Mouse (Mus musculus) CD4-positive, CD25-positive, alpha-beta regulatory T cell, adult 4 months (primary cell): ENCODE measurements around the gene Wdr54. TPM values are rescaled to one million over a fixed set of nuclear protein-coding genes. Genes with fewer than 3 reads are reported as not detected.
A peak's percentile ranks its signal among the peaks of the same experiment; 100 is the strongest.

Experiments used
- ATAC-seq: one replicate; pipeline ENCODE4 v1.8.0; 2017
- polyA plus RNA-seq, 2 experiments: library from polyadenylated mRNA; unstranded; fragments of 100-300 nt; shearing (Covaris generic); gene quantifications; one replicate each; pipeline ENCODE4 v1.2.1; 2017

Wdr54 gene
- polyA plus RNA-seq, 2 experiments from 2014 or later: 2.1 TPM; not detected in 1

DNA sequence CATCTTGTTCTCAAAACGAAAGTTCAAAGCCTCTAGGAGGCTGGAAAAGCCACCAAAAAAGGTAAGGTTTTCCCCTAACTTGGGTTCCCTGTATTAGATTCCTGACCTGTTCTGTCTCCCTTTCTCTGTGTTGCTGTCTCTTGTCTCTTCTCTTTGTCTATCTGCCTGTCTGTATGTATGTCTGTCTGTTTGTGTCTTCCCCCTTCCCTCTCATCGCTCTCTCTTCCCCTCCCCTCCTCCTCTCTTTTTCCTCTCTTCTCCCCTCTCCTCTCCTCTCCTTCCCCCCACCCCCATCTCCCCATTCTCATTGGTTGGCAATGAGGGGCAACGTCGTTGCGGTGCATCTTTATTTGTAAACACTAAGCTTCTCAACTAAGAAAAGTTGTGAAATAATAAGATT, 30.9 kb downstream of the Wdr54 start, which contains the start of gene Ino80b:
TSS of gene Ino80b (minus strand) at position 101 of the 400 bp plus-strand sequence.
- no peak for ATAC-seq

DNA sequence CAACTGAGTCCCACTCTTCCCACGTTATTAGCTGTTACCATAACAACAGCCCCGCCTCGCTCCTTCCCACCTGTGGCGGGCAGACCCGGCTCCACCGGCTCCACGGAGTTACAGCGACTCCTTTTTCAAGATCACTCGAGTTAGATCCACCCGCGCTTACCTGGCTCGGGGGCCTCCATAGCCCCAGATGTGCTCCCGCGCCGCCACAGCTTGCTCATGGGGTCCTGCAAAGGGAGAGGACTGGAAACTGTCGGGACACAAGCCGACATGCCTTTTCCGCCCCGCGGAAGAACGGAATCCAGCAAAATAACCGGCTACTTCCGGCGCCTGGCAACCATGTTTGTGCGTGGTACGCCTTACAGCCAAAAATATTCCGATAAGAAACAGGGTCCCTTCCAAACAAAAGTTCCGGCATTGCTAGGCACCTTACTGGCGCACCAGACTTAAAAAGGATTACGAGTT, 31.3 kb downstream of the Wdr54 start:
- peak; percentile 37 for ATAC-seq

DNA sequence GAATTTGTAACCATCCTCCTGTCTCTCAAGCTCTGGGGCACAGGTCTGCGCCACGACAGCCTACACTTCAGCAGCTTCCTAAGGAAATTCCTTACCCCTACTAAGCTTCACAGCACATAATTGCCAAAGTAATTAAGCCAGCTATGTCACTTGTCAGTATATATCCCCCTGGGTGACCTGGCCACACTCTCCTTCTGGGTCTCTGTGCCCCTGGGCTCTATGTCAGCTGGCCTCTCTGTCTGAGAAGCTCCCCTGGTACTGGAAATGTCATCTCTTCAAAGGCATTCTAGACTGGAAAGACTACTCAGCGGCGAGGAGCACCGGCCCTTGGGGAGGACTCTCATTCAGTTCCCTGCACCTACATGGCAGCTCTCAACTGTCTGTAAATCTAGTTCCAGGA, 33.2 kb downstream of the Wdr54 start:
- ATAC-seq: no peak

DNA sequence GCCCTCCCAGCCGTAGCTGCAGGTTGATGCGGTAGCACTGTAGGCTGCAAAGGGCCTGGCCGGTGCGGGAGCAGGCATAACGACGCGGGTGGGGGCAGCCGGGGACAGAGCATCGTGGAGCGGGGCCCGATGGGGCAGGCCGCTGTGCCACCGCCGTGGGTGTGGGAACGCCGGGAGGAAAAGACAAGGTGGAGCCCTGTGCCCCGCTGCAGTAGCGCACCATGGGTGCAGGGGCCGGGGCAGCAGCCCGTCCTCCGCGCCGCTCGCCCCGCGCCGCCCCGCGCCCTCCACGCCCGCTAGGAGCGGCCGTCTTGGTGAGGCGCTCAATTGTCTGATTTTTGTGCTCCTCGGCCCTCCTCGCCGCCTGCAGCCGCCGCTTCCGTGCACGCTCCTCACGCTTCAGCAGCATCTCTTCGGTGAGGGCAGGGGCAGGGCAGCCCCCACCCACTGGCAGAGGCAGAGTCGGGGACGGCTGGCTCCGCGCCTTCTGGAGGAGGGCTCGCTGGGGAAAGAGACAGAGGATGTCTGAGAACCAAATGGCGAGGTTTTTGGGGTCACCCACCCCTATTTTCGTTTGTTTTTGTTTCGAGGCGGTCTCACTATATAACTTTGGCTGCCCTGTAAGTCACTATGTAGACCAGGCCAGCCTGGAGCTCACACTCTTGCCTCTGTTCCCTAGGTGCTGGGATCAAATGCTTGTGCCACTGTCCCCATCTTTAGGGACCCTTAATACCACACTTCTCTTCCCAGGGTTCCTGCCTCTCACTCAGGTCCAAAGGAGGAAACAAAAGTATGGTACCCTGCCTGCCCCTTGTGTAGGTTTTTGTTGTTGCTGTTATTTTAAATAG, 34.1 kb downstream of the Wdr54 start:
- peak; percentile 11 for ATAC-seq

DNA sequence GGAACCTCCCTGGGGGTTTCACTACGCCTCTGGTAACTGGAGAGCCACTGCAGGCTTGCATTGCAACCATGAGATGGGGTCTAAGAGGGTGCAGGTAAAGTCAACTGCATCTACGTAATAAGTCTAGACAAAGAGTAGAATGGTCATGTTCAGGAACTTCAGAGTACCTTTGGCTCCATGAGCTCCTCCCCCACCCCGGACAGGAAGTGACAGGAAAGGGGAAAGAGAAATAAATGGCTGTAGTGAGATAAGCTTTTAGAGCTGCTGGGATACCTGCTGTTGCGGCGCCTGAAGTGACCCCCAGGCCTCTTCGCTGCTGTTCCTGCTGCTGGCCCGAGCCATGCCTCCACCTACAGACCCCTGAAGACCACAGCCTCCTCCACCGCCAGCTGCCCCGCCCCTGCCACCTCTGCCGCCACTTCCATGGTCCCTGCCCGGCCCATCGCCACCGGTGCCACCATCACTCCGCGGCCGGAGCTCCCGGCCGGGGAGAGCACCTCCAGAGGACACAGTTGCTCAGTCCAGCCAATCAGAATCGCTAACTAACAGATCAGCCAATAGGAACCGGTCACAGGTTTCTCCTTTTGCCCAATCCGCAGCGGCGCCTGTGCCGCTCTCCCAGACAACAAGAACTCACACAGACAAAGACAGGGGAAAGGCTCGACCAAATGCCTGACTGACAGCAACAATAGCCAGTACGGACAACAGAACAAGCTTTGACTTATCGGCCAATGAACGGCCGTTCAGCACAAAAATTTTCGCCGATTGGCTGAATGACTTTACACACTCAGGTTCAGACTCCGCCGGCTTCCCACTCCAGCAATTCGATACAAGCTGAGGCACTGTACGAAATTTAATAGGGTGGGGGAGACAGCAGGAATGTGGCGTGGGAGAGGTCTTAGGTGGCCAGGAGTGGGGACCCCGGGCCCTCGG, 35.0 kb downstream of the Wdr54 start, which contains the start of gene Wbp1:
TSS of gene Wbp1 (minus strand) at position 630 of the 933 bp plus-strand sequence.
- peak; percentile 93 for ATAC-seq

DNA sequence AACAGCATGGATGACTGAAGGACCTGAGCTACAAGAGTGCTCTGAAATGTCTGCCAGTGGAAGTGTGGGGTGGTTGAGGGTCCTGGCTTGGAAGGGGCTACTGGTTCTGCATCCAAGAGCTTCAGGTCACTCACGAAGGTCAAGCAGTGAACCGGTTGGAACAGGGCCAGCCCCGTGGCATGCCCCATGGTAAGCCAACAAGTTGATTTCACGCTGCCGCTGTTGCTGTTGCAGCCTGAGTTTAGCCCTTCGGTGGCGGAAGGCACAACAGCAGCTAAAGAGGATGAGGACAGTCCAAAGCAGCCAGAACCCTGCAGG, 36.5 kb downstream of the Wdr54 start:
- no peak for ATAC-seq

DNA sequence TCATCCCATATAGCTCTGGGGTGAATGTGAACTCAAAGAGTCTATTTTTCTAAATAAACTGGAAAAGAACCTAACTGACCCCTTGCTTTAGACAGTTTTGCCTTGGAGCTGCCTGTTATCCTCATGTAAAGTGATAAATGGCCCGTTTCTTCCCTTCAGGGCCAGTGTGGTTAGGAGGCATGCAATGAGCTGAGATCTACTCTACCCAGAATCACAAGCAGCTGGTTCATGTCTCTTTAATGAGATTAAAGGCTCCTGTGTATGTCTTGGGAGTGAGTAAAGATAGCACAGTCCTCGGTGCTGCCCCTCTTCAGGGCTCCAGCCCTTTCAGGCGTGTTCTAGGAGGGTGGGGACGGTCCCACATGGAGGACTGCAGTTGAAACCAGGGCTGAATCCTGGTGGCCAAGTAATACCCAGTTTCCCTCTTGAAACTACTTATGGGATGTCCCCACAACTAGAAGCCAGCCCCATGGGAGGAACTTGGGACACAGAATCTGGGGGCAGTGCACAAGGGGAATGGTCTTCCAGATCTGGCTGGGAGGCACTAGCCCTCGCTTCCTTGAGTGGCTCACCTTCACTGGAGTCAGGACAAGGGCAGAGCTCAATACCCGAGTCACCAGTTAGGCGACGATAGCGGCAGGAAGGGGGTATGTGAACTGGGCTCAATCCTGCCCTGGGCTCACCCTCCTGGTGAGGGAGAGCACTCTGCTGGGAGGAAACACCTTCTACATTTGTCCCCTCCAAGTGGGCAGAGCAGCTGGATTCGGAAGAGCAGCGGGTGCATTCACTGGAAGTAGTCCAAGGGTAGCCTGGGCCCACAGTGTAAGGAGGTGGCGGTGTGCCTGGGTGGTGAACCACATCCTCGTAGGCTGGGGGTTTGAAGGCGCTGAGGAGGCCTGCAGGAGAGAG, 37.1 kb downstream of the Wdr54 start:
- no peak for ATAC-seq

DNA sequence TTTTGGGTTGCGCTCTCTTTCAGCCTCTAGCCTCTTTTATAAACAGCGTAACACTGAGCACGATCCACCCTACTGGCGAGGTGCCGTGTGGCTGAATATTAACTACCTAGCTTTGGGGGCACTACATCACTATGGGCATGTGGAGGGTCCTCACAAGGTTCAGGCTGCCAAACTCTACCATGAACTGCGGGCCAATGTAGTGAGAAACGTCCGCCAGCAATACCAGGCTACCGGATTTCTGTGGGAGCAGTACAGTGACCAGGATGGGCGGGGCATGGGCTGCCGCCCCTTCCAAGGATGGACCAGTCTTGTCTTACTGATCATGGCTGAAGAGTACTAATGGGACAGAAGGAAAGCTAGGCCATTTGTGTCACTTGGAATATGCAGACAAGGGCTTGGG, 37.8 kb downstream of the Wdr54 start:
- no peak for ATAC-seq

DNA sequence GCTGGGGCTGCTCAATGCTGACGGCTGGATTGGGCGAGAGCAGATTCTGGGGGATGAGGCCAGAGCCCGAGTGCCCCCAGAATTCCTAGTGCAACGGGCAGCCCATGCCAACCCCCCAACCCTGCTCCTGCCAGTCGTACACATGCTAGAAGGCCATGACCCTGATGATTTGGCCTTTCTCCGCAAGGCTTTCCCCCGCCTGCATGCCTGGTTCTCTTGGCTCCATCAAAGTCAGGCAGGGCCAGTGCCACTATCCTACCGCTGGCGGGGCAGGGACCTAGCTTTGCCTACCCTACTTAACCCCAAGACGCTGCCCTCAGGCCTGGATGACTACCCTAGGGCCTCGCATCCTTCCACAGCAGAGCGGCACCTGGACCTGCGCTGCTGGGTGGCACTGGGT, 38.6 kb downstream of the Wdr54 start:
- no peak for ATAC-seq

DNA sequence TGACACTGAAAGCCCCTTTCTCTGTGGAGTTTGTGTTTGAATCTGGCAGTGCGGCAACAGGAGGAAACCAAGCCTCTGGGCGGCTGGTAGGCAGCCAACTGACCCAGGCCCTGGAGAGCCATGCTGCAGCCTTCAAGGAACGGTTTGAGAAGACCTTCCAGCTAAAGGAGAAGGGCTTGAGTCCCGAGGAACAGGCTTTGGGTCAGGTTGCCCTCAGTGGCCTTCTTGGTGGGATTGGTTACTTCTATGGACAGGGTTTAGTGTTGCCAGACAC, 39.1 kb downstream of the Wdr54 start:
- no peak for ATAC-seq

DNA sequence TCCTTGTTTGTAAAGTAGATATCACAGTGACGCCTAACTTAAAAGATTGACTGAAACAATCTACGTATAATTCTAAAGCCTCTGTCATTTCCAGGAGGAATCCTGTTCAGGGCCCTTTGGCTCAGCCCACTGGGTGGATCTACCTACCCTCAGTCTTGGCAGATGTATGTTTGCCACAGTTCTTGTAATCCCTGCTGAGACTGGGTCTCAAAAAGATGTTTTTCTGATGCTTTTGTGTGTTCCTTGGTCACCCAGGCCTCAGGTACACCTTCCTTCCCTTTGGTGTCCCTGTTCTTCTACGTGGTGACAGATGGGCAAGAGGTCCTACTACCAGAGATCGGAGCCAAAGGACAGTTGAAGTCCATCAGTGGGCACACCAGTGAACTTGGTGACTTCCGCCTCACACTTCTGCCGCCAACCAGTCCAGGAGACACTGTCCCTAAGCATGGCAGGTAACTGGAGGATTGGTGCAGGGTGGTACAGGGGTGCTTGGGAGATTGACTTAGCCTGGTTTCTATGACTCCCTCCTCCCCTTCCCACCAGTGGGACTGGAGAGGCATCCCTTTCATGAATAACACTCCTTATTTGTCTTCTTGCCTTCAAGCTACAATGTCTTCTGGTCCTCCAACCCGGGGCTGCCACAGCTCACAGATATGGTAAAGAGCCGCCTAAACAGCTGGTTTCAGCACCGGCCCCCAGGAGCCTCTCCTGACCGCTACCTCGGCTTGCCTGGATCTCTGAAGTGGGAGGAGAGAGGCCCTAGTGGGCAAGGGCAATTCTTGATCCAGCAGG, 39.6 kb downstream of the Wdr54 start:
- ATAC-seq: no peak

DNA sequence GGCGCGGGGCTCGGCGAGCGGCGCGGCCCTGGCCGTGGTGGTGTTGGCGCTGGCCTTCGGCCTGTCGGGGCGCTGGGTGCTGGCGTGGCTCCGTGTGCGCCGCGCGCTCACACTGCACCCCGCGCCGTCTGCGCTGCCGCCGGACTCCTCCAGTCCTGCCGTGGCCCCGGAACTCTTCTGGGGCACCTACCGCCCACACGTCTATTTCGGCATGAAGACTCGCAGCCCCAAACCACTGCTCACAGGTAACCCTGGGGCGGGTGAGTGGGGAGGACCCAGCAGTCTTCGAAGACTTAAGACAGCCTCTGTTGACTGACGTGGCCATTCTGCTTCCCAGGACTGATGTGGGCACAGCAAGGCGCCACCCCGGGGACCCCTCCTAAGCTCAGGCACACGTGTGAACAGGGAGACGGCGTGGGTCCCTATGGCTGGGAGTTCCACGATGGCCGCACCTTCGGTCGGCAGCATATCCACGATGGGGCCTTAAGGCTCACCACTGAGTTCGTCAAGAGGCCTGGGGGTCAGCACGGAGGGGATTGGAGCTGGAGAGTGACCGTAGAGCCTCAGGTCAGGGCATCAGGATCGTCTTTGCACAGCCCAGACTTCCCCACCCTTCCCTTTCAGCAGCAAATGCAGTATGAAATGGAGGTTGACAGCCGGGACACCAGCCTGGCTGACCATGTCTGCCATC, 40.4 kb downstream of the Wdr54 start:
- ATAC-seq: peak; percentile 65

DNA sequence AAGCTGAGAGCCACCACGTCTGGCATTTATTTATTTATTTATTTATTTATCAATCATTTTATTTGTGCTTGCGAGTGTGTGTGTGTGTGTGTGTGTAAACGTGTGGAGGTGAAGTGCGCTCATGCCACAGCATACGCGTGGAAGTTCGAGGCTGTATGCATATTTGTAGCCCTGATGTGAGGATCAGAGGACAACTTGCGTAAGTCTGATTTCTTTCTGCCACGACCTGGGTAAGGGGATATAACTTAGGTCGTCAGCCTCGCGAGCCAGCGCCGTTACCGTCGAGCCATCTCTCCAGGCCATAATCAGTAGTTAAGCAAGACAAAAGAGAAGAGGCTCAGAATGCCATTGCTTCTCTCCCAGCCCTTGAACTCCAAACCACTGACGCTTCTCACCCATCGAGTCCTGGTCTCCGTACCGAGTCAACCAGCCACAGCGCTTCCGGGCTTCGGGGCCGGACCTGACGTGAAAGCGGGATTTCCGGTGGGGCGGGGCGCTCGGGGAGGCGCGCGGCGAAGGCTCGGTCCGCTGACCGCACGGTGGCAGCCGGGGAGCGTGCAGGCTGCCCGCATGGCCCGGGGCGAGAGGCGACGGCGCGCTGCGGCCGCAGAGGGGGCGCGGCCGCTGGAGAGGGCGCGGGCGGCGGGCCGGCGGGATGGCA, 41.1 kb downstream of the Wdr54 start, which contains the start of gene Mogs:
TSS of gene Mogs (plus strand) at position 486 of the 661 bp plus-strand sequence.
- peak; percentile 92 for ATAC-seq

DNA sequence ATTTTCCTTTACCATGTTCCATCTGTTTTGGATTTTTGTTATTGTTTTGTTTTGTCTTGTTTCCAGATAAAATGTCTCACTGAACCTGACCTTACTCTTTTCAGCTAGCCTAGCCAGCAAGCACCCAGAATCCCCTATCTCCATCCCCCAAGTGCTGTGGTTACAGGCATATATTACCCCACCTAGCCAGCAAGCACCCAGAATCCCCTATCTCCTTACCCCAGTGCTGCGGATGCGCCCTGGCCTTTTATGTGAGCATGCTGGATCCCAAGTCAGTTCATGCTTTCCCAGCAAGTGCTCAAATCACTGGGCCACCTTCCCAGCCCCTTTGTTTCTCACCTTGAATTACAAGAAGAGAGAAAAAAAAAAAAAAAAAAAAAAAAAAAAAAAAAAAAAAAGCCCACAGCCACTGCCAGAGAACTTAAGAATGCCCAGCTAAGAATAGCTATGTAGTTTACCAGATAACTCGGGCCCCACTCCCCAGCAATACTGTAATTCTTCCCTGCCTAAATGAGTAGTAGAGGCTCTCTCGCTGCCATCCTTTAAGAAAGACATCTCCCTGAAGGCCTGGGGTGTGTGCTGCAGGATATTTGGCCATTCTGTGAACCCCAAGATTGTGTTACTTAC, 44.6 kb downstream of the Wdr54 start:
- no peak for ATAC-seq

DNA sequence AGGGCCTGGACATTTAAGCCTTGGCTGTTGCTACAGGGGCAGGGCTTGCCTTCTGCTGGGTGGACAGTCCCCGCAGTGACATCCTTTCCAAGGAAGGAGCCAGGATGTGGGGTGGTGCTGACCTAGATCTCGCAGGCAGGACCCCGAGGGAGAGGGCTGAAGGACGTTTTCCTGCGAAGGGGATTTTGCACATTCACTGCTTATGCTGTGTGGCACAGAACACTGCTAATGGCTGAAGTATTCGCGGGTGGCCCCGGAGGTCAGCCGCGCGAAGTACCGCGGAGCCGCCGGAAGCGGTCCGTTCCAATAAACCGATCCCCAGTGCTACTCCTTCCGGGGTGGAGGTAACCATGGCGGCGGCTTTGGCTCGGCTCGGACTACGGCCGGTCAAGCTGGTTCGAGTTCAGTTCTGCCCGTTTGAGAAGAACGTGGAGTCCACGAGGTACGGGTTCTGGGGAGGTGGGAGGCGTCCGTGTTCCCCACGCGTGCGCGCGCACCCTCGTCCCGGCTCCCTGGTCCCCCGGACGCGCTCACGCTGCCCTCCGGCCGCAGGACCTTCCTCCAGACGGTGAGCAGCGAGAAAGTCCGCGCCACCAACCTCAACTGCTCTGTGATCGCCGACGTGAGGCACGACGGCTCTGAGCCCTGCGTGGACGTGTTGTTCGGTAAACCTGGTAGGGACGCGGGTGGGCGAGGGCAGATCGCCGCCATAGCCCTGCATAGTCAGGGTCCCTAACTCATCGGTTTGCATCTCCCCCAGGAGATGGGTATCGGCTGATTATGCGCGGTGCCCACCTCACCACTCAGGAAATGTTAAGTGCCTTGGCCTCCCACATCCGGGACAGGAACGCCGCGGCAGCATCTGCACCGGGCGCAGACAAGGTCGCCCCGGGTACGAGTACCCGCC, 47.2 kb downstream of the Wdr54 start, which contains the start of gene Mrpl53:
TSS of gene Mrpl53 (plus strand) at position 279 of the 907 bp plus-strand sequence.
- ATAC-seq: peak; percentile 79

DNA sequence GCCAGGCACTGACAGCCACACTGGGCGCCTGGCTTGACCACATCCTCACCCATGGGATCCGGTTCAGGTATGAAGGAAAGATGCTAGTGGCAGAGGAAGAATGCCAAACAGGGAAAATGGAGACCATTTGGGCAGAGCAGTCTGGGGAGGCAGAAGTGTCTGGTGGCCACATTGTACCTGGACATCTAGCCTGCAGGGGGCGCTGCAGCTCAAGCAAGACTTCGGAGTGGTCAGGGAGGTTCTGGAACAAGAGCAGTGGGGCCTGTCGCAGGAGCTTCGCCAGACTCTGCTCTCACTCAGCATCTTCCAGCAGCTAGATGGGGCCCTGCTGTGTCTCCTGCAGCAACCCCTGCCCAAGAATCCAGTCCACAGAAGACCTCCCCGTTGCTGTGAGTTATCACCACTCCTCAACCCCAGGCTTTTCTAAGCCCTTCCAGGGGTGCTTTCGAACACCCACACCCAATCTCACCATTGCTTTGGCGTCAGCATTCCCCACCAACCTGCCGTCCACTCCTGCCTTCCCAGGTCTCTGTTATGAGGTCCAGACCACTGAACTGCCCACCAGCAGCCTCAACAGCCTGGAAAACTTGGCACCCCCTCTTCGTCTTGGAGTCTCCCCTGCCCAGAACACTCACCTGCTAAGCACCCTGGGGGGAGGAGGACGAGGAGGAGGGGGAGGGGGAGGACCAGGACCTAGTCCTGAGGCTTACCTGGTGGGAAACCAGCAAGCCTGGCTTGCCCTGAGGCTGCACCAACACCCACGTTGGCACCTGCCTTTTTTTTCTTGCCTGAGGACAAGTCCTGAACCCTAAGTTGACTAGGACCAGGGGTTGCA, 48.4 kb downstream of the Wdr54 start:
- peak; percentile 50 for ATAC-seq

DNA sequence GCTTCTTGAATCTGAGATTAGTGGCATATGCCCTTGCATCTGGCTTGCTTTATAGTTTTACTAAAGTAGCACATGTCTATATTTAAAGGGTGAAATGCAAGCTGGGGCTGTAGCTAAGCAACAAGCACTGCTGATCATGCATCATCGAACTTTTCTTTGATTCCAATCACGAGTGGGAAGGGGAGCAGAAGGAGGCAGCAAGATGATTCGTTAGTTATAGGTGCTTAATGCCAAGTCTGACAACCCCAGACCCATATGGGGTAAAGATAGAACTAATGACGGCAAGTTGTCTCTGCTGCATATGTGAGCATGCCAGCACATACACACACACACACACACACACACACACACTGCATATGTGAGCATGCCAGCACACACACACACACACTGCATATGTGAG, 52.0 kb downstream of the Wdr54 start:
- ATAC-seq: no peak
